Mouse (Mus musculus): ENCODE data around the gene Alg14. TPM values are rescaled to one million over a fixed set of nuclear protein-coding genes. Genes with fewer than 3 reads are reported as not detected.

Gene Alg14
- polyA plus RNA-seq, 1 experiment, result 21.3 TPM

- TF ChIP-seq CTCF (IDR thresholded peaks at IDR 0.05; ENCODE audit: low read depth, low read length) (no peak), POLR2A (IDR thresholded peaks at IDR 0.05; ENCODE audit: borderline replicate concordance, low read depth, low read length) (no peak)
Observed at GRCm38 (mm10) chr3:121356111-121356510, 64.5 kb downstream of the Alg14 start.

GRCm38 (mm10) chr3:121357030-121357429 is 65.5 kb downstream of the Alg14 start:
- Histone ChIP-seq H3K27ac (ENCODE audit: insufficient read depth, low read depth, low read length) (no peak overlapping the region), H3K4me3 (ENCODE audit: insufficient read depth, low read length) (no peak overlapping the region), H3K4me1 (ENCODE audit: control insufficient read depth, insufficient read depth, low read length) (peaks cover 6% of the 10 kb centered on the region)
- no peak for TF ChIP-seq CTCF (IDR thresholded peaks at IDR 0.05; ENCODE audit: low read depth, low read length)
- TF ChIP-seq POLR2A (IDR thresholded peaks at IDR 0.05; ENCODE audit: borderline replicate concordance, low read depth, low read length), result no peak

More at GRCm38 (mm10) chr3:121356111-121356510, 64.5 kb downstream of the Alg14 start:
- Histone ChIP-seq H3K4me1 (ENCODE audit: control insufficient read depth, insufficient read depth, low read length) (peaks cover 6% of the 10 kb centered on the region; the same call in 1 of the 2 replicates), H3K27ac (ENCODE audit: insufficient read depth, low read depth, low read length) (no peak overlapping the region), H3K4me3 (ENCODE audit: insufficient read depth, low read length) (no peak overlapping the region)

- H3K4me1 ChIP-seq (ENCODE audit: control insufficient read depth, insufficient read depth, low read length), result peaks cover 6% of the 10 kb centered on the region
- no peak for TF ChIP-seq CTCF (IDR thresholded peaks at IDR 0.05; ENCODE audit: low read depth, low read length)
- TF ChIP-seq POLR2A (IDR thresholded peaks at IDR 0.05; ENCODE audit: borderline replicate concordance, low read depth, low read length), result no peak
- no peak overlapping the region for H3K27ac ChIP-seq (ENCODE audit: insufficient read depth, low read depth, low read length)
- H3K4me3 ChIP-seq (ENCODE audit: insufficient read depth, low read length), result no peak overlapping the region
Observed at GRCm38 (mm10) chr3:121358285-121358684, 66.7 kb downstream of the Alg14 start.

- TF ChIP-seq CTCF (IDR thresholded peaks at IDR 0.05; ENCODE audit: low read depth, low read length), result no peak
- TF ChIP-seq POLR2A (IDR thresholded peaks at IDR 0.05; ENCODE audit: borderline replicate concordance, low read depth, low read length), result no peak
- H3K4me3 ChIP-seq (ENCODE audit: insufficient read depth, low read length), result no peak overlapping the region
- H3K4me1 ChIP-seq (ENCODE audit: control insufficient read depth, insufficient read depth, low read length), result peaks cover 6% of the 10 kb centered on the region
- H3K27ac ChIP-seq (ENCODE audit: insufficient read depth, low read depth, low read length), result no peak overlapping the region
Observed at GRCm38 (mm10) chr3:121358850-121359249, 67.3 kb downstream of the Alg14 start.

- H3K4me1 ChIP-seq (ENCODE audit: control insufficient read depth, insufficient read depth, low read length), result peaks cover 6% of the 10 kb centered on the region
- no peak overlapping the region for H3K4me3 ChIP-seq (ENCODE audit: insufficient read depth, low read length)
- no peak for TF ChIP-seq CTCF (IDR thresholded peaks at IDR 0.05; ENCODE audit: low read depth, low read length)
- no peak for TF ChIP-seq POLR2A (IDR thresholded peaks at IDR 0.05; ENCODE audit: borderline replicate concordance, low read depth, low read length)
- H3K27ac ChIP-seq (ENCODE audit: insufficient read depth, low read depth, low read length), result no peak overlapping the region
Observed at GRCm38 (mm10) chr3:121359272-121359671, 67.7 kb downstream of the Alg14 start.

GRCm38 (mm10) chr3:121362002-121362401 is 70.4 kb downstream of the Alg14 start:
- H3K27ac ChIP-seq (ENCODE audit: insufficient read depth, low read depth, low read length), result no peak overlapping the region
- no peaks in the 10 kb centered on the region; the same call in none of the 2 replicates for H3K4me1 ChIP-seq (ENCODE audit: control insufficient read depth, insufficient read depth, low read length)
- TF ChIP-seq CTCF (IDR thresholded peaks at IDR 0.05; ENCODE audit: low read depth, low read length), result no peak
- no peak for TF ChIP-seq POLR2A (IDR thresholded peaks at IDR 0.05; ENCODE audit: borderline replicate concordance, low read depth, low read length)
- H3K4me3 ChIP-seq (ENCODE audit: insufficient read depth, low read length), result no peak overlapping the region

GRCm38 (mm10) chr3:121364388-121364787 is 72.8 kb downstream of the Alg14 start:
- Histone ChIP-seq H3K27ac (ENCODE audit: insufficient read depth, low read depth, low read length) (no peak overlapping the region), H3K4me3 (ENCODE audit: insufficient read depth, low read length) (no peak overlapping the region), H3K4me1 (ENCODE audit: control insufficient read depth, insufficient read depth, low read length) (peaks cover 2% of the 10 kb centered on the region)
- no peak for TF ChIP-seq POLR2A (IDR thresholded peaks at IDR 0.05; ENCODE audit: borderline replicate concordance, low read depth, low read length)
- no peak for TF ChIP-seq CTCF (IDR thresholded peaks at IDR 0.05; ENCODE audit: low read depth, low read length)

GRCm38 (mm10) chr3:121365131-121365530 is 73.6 kb downstream of the Alg14 start:
- Histone ChIP-seq H3K27ac (ENCODE audit: insufficient read depth, low read depth, low read length) (no peak overlapping the region), H3K4me3 (ENCODE audit: insufficient read depth, low read length) (no peak overlapping the region), H3K4me1 (ENCODE audit: control insufficient read depth, insufficient read depth, low read length) (peaks cover 3% of the 10 kb centered on the region)
- TF ChIP-seq POLR2A (IDR thresholded peaks at IDR 0.05; ENCODE audit: borderline replicate concordance, low read depth, low read length) (no peak), CTCF (IDR thresholded peaks at IDR 0.05; ENCODE audit: low read depth, low read length) (no peak)

- TF ChIP-seq POLR2A (IDR thresholded peaks at IDR 0.05; ENCODE audit: borderline replicate concordance, low read depth, low read length), result no peak
- no peak for TF ChIP-seq CTCF (IDR thresholded peaks at IDR 0.05; ENCODE audit: low read depth, low read length)
- Histone ChIP-seq H3K27ac (ENCODE audit: insufficient read depth, low read depth, low read length) (no peak overlapping the region), H3K4me3 (ENCODE audit: insufficient read depth, low read length) (no peak overlapping the region), H3K4me1 (ENCODE audit: control insufficient read depth, insufficient read depth, low read length) (peaks cover 18% of the 10 kb centered on the region)
Observed at GRCm38 (mm10) chr3:121368616-121369015, 77.0 kb downstream of the Alg14 start.

GRCm38 (mm10) chr3:121369517-121369916 is 77.9 kb downstream of the Alg14 start:
- H3K27ac ChIP-seq (ENCODE audit: insufficient read depth, low read depth, low read length), result peak overlapping the region; percentile 50
- peak overlapping the region; percentile 40 for H3K4me3 ChIP-seq (ENCODE audit: insufficient read depth, low read length)
- peaks cover 18% of the 10 kb centered on the region for H3K4me1 ChIP-seq (ENCODE audit: control insufficient read depth, insufficient read depth, low read length)
- TF ChIP-seq POLR2A (IDR thresholded peaks at IDR 0.05; ENCODE audit: borderline replicate concordance, low read depth, low read length) (no peak), CTCF (IDR thresholded peaks at IDR 0.05; ENCODE audit: low read depth, low read length) (no peak)

- Histone ChIP-seq H3K4me3 (ENCODE audit: insufficient read depth, low read length) (peak overlapping the region; percentile 40), H3K27ac (ENCODE audit: insufficient read depth, low read depth, low read length) (peak overlapping the region; percentile 14; the same call in 1 of the 2 replicates), H3K4me1 (ENCODE audit: control insufficient read depth, insufficient read depth, low read length) (peaks cover 18% of the 10 kb centered on the region)
- TF ChIP-seq POLR2A (IDR thresholded peaks at IDR 0.05; ENCODE audit: borderline replicate concordance, low read depth, low read length) (no peak), CTCF (IDR thresholded peaks at IDR 0.05; ENCODE audit: low read depth, low read length) (no peak)
Observed at GRCm38 (mm10) chr3:121370301-121370700, 78.7 kb downstream of the Alg14 start.
